Mouse (Mus musculus) monocyte, adult 2 months (primary cell): Measurements from ENCODE around the gene Fem1b.
"Not testable (repeated sequence)": the region's sequence is repeated elsewhere in the genome, so short reads cannot be mapped to it uniquely, and the experiment has no call there.

ENCODE experiments used
- DNase-seq, 2 experiments: peaks; one replicate each; pipeline ENCODE4 v3.0.0; 2022; ENCODE audit warnings: low spot score in 2 of 2, low read depth in 1 of 2

The Fem1b gene

DNA sequence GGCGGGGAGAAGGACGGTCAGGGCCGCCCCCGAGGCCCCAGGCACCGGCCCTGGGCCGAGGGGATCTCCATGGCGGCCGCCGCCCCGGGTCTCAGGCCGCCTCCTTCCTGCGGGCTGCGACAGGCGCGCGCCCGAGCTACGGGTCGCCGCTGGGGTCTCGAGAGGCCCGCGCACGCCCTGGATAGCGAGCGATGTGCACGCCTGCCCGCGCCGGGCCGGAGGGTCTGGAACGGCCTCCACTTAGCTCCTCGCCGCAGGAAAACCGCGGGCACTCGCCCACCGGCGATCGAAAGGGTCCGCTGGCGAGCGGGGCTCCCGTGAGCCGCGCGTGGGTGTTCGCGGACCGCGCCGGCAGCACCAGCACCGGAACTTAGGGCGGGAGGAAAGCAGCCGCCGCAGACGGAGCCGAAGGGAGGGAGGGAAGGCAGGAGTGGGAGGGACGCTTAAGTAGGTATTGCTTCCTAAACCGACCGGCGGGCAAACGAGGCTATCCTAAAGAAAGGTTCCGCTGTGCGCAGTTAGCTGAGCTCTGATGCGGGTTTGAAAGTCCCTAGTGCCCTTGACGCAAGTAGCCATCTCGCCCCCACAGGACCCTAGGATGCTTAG lies at the start of gene Fem1b:
Gene Fem1b (minus strand): TSS at position 419 of the 606 bp plus-strand sequence.
- DNase-seq: peak; percentile 75 to 89

DNA sequence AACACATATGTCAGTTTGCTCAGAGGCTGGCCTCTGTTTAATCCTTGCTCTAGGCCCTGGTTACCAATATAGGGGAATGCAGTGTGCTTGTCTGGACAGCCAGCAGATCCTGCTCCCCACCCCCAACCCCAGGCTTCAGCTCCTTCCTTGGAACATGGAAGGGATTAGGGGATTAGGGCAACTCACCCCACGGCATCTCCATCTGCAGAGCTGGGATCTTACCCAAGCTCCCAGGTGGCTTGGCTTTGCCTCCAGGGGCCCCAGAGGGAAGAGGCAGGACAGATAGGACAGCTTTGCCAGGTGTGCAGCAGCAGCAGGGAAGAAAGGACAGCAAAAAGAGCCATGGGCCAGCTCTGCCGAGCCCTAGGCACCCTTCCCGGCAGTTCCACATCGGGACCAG lies 49.1 kb upstream of the Fem1b start:
- no peak for DNase-seq

DNA sequence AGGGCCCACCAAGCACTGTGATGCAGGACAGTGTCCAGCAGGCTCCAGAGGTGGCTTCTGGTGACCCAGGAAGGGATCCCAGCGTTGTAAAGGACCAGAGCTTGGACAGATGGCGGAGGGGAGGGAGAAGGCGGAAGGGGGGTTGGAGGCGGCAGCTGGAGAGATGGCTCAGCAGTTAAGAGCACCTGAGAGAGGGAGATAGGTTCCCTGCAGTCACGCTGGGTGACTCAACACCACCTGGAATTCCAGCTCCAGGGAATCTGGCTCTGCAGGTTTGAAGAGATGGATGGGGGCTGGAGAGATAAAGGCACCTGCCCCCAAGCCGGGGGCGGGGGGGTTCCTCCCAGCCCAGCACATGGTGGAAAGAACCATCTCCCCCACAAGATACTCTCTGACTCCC lies 48.4 kb upstream of the Fem1b start:
- not testable (repeated sequence) for DNase-seq

DNA sequence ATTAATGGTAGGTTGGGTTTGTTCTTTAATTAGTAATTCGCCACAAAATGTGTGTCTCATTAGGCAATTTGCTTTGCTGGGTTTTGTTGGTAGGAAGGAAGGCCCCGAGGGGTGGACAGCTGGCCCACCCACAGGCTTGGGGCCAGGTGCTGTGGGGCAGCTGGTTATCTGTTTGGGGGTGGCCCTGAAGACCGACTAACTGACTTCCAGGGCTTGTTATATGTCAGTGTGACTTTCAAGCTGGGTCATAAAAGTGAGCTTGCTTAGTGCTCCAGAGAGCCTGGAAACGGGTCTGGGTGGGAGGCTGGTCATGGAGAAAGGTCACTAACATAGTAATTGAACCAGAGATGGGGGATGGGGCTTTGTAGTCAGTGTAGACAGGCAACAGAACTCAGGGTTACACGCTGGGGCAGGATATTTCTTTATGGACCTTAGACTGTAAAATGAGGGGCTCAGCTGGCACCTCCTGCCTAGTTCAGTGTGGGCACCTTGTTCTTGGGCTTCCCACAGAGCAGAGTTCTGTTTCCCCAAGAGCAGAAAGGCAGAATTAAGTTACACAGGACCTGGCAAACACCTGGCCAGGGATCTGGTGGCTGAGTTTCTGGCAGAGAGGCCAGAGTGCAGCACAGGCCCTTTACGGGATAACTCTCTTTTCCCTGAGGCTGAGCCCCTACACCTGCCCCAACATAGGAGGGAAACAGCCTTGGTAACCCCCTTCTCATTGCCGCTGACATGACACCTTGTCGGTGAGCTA lies 46.7 kb upstream of the Fem1b start:
- DNase-seq: no peak

DNA sequence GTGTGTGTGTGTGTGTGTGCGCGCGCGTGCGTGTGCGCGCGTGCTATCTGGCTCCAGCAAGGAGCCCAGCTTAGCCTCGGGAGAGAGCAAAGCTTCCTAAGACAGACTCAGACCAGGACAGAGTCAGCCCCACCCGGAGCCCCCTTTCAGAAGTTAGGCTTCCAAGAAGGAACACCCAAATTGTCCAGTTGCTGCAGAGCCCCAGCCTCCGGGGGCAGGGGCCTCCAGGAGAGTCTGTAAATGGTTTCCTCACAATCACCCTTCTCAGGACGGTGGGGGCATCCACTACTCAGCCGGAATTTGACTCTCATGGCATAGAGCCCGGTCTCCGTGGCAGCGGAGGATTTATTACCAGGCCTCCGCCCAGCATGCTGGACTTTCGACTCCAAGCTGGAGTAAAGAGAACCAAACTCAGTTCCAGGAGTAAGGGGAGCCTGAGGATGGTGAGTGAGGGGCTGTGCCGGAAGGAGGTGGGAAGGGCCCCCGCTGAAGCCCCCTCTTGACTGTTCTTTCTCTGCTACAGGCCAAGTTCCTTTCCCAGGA lies 46.1 kb upstream of the Fem1b start, which contains the start of gene Calml4:
Gene Calml4 (plus strand): TSS at position 362 of the 543 bp plus-strand sequence.
- DNase-seq: no peak

DNA sequence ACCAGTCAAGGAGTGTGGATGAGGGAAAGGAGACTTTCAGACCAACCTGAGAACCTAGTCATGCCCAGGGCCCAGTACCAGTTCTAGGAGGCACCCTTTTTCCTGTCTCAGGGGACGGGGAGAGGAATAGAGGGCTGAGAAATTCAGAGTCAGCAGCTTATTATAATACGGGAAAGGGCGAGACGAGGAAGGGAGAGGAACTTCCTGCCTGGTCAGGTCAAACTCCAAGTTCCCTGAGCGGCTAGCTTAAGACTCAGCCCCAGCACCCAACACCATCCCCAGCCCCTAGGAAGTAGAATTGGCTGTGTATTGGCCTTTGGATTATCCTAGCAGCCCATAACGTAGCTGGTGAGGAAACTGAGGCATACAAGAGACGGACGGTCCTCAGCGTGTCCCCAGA lies 45.5 kb upstream of the Fem1b start:
- DNase-seq: no peak

DNA sequence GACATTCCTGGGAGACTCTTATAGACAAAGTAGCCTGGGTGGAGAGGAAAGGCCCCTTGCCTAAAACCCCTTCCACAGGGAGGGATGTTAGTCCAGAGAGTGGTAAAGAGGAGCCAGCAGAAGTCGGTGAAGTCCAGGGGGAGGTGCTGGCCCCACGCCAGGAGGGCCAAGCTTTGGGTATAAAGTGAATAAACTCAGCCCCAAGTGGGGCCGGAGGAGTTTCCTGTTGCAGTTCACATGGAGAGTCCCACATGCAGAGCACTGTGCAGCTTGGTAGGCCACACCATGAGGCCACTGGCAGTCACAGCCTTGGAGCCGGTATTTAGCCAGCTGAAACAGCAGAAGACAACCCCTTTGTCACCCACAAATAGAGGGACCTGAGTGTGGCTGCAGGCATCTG lies 42.7 kb upstream of the Fem1b start:
- no peak for DNase-seq

DNA sequence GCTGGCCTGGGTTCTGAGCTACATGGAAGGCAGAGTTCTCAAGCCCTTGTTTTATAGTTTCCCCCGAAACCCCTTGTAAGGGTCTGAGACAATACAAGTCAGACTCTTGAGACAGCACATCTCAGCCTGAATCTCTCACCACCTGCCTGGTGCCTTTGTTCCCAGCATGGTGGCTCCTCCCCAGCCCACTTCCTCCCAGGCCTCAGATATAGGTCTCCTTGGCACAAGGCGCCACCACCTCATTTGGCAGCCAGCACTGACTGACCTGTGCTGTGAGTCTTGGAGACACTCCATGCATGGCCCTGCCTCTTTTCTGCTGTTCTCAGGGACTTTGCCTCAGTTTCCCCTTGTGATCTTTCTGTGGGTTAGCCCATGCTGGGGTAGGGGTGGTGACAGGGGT lies 39.8 kb upstream of the Fem1b start:
- DNase-seq: no peak

DNA sequence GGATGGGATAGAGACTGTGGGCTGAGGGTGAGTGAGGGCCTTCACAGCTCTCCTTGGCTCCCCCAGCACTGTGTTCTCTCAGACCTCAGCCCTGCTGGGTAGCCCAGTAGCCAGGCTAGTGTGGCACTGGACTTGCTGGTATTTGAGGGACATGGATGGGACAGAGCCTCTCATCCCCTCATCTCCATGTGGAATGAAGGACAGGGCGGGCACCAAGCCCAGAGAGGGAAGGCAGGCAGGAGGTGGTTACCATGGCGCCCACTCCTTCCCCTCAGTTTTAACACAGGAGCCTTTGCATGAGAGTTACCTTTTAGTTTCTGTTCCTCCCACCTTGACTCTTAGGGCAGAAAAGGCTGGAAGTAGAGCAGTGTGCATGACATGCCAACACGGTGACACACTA lies 36.9 kb upstream of the Fem1b start:
- no peak for DNase-seq

DNA sequence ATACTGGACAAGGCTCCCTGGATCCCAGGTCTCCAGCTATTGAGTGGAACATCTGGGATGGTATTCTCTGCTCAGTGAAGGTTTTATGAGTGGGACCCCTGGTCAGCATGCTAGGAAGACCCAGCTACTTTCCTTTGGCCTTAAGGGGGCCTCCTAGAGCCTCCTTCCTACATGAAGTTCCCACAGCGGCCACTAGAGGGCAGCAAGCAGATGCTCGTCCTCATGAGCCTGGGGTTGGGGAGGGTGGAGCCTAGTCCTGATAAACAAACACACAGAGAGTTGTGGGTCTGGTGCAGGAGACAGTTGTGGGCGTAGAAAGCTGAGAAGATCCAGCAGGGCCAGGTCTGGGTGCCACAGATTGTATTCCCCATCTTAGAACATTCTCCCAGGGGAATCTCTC lies 36.0 kb upstream of the Fem1b start:
- peak; percentile 42 to 74 for DNase-seq

DNA sequence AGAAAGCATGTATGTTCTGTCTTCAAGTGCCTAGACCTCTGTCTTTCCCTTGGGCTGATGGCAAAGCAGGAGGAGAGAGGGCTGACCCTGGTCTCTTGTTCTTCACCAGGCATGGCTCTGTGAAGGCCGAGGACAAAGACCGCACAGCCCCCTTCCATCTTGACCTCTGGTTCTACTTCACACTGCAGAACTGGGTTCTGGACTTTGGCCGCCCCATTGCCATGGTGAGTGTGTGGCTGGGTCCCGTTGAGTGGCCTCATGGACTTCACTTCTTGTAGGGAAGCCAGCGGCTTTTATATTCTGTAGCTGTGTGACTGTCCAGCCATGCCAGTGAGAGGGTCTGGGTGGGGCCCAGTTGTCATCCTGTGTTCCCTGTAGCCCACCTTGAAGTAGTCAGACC lies 32.7 kb upstream of the Fem1b start:
- DNase-seq: no peak

DNA sequence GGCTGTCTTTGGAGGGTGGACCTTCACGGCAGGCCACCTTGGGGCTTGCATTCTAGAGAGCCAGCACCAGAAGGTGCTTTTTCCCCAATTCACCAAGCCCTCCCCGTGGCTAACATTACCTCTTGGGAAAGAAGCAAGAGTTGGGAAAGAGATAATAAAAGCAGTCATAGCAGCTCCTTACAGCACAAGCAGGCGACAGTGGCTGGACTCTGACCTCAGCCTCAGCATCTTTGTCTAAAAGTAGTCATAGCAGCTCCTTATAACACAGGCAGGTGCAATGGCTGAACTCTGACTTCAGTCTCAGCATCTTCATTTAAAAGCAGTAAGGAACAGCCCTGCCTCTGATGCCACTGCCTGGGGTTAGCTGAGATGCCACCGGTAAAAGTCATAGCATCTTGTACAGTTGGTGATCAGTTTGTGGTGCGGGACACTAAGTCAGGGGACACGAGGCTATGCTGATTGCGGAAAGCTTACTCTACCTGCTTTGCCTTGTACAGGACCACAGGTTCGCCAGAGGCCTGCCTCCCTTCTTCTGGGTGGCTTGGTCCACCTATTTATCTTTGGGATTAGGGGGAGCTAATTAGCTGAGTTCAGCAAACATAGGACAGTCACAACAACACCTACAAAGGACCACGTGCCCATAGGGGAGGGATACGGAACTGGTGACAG lies 31.8 kb upstream of the Fem1b start:
- DNase-seq: no peak

DNA sequence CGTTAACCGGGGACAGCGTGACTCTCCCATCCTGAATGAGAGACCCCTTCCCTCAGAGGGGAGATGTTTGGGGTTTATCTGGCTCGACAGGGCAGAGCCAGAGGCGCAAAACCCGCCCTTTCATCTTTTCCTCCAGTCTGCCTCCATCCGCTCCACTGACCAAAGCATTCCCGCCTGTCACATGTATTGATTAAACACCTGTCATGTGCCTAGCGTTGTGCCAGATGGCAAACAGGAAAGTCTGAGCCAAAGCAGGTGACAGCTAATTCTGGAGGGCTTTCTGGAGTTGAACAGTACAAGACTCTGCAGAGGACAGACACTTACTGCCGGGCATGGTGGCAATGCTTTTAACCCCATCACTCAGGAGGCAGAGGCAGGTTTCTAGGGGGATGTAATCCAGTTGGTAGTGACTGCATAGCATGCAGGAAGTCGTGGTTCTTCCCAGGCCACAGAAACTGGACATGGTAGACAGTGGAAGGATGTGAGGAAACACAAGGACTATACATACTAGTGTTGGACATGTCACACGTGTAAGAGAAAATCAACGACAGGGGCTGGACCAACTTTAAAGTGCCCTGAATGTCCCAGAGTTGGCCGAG lies 27.5 kb upstream of the Fem1b start:
- DNase-seq: no peak

DNA sequence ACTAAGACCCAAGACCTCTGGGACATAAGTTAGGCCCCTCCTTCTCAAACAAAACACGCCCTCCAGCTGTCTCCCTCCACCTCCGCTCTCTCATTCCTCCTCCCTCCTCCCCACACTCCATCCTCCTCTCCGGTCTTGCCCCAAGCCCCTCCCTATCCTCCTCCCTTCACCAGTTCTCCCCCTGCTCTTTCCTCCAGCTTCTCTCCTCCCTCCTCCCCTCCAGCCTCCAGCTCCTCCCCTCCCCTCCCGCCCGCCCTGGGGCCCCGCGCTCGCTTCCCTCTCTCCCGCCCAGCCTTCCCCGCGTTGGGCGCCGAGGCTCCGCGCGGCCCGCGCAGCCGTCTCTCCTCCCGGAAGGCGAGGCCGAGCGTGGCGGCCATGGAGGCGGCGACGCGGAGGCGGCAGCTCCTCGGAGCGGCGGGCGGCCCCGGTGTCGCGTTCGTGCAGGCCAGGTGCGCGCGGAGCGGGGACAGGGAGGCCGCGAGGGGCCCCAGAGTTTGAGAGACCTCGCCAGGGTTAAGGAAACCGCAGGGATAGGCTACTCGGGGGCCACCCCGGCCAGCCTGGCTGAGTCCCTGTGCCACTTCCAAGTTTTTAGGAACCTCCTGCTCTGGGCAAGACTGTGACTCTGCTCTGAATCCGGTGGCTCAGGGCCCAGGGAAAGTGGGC lies 26.9 kb upstream of the Fem1b start, which contains the start of gene Cln6:
Gene Cln6 (plus strand): TSS at position 280 of the 666 bp plus-strand sequence.
- DNase-seq: peak in 1 of 2 experiments; percentile 30

DNA sequence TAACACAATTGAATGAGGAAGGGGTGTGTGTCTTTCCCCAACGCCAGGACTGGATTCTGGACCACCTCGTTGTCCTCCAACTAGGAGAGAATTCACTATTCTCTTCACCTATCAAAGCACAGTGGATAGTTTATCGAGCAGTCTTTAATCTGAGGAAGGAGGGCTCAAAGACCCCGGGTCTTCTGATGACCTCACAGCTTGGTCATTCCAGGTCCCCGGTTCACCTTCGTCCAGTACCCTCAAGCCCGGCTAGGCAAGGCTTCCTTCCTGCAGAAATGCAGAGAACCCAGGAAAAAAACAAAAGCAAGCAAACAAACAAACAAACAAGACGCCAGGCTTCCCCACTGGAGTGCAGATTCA lies 26.4 kb upstream of the Fem1b start:
- DNase-seq: no peak

DNA sequence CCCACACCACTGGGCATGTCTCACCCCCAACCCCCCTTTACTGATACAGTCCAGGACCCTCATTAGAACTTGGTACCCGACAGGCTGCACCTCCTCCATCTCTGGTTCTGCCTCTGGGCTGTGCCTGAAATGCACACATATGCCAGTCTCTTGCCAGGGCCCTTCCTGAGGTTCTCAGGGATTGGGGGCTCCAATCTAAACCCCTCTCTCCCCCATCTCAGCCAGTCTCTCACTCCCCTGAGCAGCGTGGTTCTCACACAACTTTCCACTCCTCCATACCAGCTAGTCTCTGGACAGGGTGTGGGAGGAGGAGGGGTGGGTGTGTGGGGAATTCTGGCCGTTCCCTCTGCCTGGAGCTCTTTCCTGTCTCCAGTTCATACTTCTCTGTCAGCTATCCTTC lies 25.9 kb upstream of the Fem1b start:
- no peak for DNase-seq

DNA sequence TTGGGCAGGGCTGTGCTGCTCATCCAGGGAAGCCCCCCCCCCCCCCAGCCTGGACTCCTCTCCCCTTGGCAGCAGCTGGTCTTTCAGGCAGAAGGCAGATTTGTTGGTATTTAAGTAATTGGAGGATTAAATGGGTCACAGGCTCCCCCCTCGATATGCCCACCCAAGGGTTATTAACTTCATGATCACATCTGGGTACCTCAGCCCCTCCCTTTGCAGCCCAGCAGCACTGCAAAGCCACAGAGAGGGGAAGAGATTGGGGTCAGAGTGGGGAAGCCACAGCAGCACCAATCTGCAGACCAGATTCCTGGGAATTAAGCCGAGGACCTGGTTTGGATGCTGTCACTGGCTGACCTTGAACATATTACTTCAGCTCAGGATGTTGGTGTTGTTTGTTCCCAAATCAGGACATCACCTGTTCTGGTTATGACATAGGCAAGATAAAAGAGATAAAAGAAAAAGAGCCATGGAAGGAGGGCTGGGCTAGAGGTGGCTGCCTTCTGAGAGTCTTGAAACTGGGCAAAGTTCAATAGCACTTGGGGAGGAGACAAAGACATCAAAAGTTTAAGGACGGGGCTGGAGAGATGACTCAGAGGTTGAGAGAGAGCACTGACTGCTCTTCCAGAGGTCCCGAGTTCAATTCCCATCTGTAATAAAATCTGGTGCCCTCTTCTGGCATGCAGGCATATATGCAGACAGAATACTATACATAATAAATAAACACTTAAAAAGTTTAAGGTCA lies 24.1 kb upstream of the Fem1b start:
- no peak for DNase-seq

DNA sequence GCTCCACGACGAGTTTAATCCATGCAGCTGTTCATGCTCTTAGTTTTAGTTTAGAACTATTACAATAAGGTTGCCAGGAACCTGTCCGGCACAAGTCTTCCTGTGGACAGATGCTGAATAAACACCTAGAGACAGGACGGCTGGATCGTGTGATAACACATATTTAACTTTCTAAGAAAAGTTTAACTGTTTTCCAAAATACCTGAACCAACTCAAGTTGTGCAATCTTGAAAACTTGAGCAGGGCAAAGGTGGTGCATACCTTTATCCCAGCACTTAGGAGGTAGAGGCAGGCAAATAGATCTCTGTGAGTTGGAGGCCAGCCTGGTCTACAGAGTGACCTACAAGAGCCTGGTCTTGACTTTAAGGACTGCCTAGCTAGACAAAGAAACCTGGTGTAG lies 23.2 kb upstream of the Fem1b start:
- DNase-seq: no peak

DNA sequence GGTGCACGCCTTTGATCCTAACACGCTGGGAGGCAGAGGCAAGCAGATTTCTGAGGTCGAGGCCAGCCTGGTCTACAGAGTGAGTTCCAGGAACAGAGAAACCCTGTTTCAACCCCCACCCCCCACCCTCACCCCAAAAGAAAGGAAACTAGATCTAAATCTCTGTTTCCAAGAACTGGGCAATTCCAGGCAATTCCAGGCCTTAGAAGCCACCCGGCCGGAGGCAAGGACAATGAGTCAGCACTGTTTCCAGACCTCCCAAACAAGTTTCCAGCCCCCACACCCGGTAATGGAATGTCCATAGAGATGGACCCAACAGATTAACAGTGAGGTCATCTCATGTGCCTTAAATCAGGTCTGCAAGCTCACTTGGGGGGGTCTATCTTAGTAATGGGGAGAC lies 18.1 kb upstream of the Fem1b start:
- DNase-seq: no peak

DNA sequence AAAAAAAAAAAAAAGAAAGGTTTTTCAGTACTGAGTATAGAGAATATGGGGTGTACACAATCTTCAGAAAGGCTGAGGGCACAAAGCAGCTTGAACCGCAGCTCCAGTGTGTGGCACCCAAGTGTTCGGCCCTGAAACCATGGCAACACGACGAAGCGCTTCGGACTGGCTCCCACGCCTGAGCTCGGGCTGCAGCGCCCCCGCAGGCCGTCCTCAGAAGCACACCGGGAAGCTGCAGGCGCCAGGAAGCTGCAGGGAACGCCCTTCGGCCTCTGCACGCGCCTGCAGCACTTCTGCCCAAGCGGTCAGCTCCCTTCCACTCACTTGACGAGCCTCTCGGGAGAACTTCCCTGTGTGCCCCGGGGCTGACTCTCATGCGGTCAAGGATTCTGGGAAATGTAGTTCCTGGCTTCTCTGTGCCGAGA lies 16.9 kb upstream of the Fem1b start:
- peak; percentile 94 for DNase-seq
